Mouse (Mus musculus) stomach, postnatal 0 days (tissue): ENCODE measurements at regions not wholly inside any gene's neighbourhood (a gene's known extent, or its start where the extent isn't known, plus 50 kb on each side); places are given as distances from the start of the nearest gene placed in this dataset.

Source experiments
- CTCF ChIP-seq: IDR thresholded peaks from 2 replicates; pipeline ENCODE4 v1.5.1; 2016; ENCODE audit warnings: antibody characterized with exemption, low read depth, mild to moderate bottlenecking, moderate library complexity
- EP300 ChIP-seq: optimal IDR thresholded peaks from 2 replicates; pipeline ENCODE3; 2016; ENCODE audit warnings: antibody characterized with exemption

DNA sequence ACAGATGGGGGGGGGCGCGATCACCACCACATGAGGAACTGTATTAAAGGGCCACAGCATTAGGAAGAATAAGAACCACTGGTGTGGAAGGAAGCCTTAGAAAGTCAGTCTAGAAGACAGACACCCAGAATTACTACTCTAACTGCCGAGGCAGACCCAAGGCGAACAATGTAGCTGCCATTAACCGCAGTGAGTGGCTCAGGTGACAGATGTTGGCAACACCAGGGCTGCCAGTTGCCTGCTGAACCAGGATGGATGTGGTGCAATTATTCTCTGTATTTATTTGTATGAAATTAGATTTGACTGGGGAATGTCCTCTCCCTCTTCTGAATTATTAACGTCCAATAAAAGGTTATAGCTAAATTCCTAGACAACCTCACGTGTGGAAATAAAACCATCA, 124.7 kb downstream of the 4930564D02Rik start:
- TF ChIP-seq CTCF (no peak), EP300 (no peak)
